ENCODE assay signal across 9 mouse cellular contexts in genomic region chr5:106803094-106803493, GRCm38 (mm10).
DNase-seq lines count a peak whose midpoint lies in the region; ATAC-seq lines count a peak whose summit lies in the region.
"Had no signal": no experiment of that assay in that cellular context is flagged by ENCODE, and none has a peak within 500 bp of the region (broad histone marks: within the 10 kb centered on the region; RNA-seq: fewer than 3 reads in every experiment).

No protein-coding gene starts in this region.

- no peak overlapping the region for H3K4me3 ChIP-seq in liver, embryonic 12.5 days

- H3K36me3 ChIP-seq in liver, embryonic 12.5 days, result no peaks in the 10 kb centered on the region
- H3K36me3 ChIP-seq: embryonic facial prominence, embryonic 12.5 days had no signal

- WGBS in liver, embryonic 12.5 days (ENCODE audit: insufficient replicate concordance), result 1% methylated on average over 12 of the region's 12 CpGs

- H3K9ac ChIP-seq in liver, embryonic 12.5 days, result no peak overlapping the region
- H3K9ac ChIP-seq: embryonic facial prominence, embryonic 12.5 days had no signal

- peak; percentile 81 for ATAC-seq in common myeloid progenitor, adult 5-6 weeks (replicated peaks; ENCODE audit: low read depth, poor library complexity, severe bottlenecking)
- no peak for ATAC-seq in liver, embryonic 12.5 days
- ATAC-seq in monocyte, adult 5-6 weeks (replicated peaks; ENCODE audit: insufficient number of reproducible peaks, low FRiP score, low TSS enrichment, poor library complexity, severe bottlenecking), result peak; percentile 40; the same call in 1 of the 2 replicates

- no peaks in the 10 kb centered on the region for H3K9me3 ChIP-seq in liver, embryonic 12.5 days (replicated peaks)
- H3K9me3 ChIP-seq: embryonic facial prominence, embryonic 12.5 days had no signal

- DNase-seq in 3T3-L1 (ENCODE audit: low read depth, low spot score), result peak; percentile 73
- DNase-seq in T-cell, adult 2 months (ENCODE audit: low spot score), result peak; percentile 66
- DNase-seq in gastrocnemius, postnatal 4 days (ENCODE audit: low spot score in 2 of 2), result peak; percentile 46 to 69
- peak; percentile 14 to 42 for DNase-seq in kidney, adult 8-10 months
- DNase-seq in spleen, postnatal 4 days (ENCODE audit: low spot score in 2 of 2), result peak; percentile 61 to 84

- H3K4me1 ChIP-seq in liver, embryonic 12.5 days, result peaks cover 14% of the 10 kb centered on the region

- 0 out of 2 replicates have a peak, but pooled peaks cover 5% of the 10 kb centered on the region for H3K27me3 ChIP-seq in liver, embryonic 12.5 days (replicated peaks)

- H3K4me2 ChIP-seq in liver, embryonic 12.5 days, result peak overlapping the region; percentile 60

- H3K27ac ChIP-seq in liver, embryonic 12.5 days, result no peak overlapping the region
- H3K27ac ChIP-seq: embryonic facial prominence, embryonic 12.5 days had no signal
